Mouse (Mus musculus) E14TG2a.4 (cell line): ENCODE measurements at regions not wholly inside any gene's neighbourhood (a gene's known extent, or its start where the extent isn't known, plus 50 kb on each side); places are given as distances from the start of the nearest gene placed in this dataset.

ENCODE experiments used
- CTCF ChIP-seq: conservative IDR thresholded peaks from 2 replicates; pipeline ENCODE4 v1.5.1; 2014; ENCODE audit warnings: low read length
- POU5F1 ChIP-seq: IDR thresholded peaks from 2 replicates; pipeline ENCODE4 v1.6.1; 2014; ENCODE audit warnings: low read length, borderline replicate concordance

DNA sequence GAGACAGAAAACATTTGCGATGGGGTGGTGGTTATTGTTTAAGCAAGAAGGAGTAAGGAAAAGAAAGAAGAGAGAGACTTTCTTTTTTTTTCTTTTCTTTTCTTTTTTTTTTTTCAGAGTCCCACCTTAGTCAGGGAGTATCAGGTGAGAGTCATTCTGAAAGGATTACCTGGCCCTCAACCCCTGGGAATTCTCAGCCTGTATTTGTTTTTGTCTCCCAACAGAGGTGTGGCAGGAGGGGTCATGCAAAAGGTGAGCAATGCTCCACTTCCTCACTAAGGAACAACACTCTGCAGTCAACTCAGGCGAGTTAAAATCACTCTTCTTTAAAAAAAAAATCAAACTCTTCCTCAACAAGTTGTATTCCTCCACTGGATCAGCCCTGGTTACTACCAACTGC, 236.6 kb downstream of the Ikzf2 start:
- TF ChIP-seq CTCF (no peak), POU5F1 (no peak)
